Mouse (Mus musculus) cerebellum, postnatal 10 days (tissue): ENCODE measurements around the gene Tent5a.

ENCODE experiments used
- DNase-seq, 2 experiments: peaks; one replicate each; pipeline ENCODE4 v3.0.0; 2021; ENCODE audit warnings: mixed read lengths in 2 of 2

Gene Tent5a

DNA sequence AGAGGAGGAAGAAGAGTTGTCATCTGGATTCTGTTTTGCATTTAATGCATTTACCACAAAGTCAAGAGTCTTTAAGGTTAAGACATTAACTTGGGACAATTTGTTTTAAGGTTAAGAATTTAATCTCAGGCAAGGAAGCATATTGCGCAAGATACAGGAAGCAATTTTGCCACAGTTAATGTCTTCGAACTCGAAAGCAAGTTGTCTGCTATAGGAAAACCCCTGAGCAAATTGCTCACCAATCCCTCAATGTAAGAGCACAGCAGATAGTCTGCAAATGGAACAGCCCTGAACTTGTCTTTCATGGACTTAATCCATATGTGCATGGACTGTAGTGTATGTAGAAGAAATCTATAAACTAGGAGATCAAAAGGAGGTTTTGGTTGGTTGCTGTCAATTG lies 23.8 kb downstream of the Tent5a start:
- DNase-seq, result no peak

DNA sequence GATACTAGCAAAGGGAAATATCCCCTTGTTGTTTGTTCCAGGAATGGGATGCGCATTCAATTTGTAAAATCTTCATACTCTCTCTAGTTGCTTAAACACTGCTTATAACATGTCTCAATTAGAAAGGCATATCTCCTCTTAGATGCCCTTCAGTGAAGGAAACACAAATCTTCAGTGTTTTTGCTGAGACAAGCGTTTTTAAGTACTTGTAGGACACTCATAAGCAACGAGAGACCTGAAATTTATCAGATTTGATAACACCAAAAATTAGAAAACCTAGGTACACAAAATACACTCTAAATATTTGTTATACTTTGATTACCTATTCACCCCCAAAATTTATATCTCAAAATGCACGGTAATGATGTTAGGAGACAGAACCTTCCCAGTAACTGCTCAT lies 24.3 kb downstream of the Tent5a start:
- no peak for DNase-seq

DNA sequence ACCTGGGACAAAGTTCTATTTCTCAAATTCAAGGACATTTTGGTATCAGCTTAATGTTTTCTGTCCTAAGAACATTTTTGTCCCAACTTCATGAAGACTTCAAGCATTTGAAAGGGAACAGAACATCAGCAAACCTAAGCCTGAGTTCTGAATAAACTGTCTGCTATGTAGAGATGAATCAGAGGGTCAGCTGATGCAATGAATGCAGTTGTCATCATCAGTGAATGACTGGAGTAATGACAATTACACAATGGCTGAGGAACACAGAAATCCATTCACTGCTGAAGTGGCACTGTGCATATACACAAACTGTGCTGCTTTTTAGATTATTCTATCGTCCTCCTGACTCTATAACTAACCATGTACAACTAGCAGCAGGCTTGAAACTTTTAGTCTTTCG lies 53.0 kb downstream of the Tent5a start:
- DNase-seq, result no peak
